Mouse (Mus musculus) gastrocnemius, adult 2 months (tissue): ENCODE results near the gene Rita1. TPM values are rescaled to one million over a fixed set of nuclear protein-coding genes. Genes with fewer than 3 reads are reported as not detected.
A peak's percentile ranks its signal among the peaks of the same experiment; 100 is the strongest.

Source experiments
- DNase-seq: peaks from one replicate; pipeline ENCODE4 v3.0.0; 2022
- H3K27ac ChIP-seq: fragments of 200-600 bp; 2 replicates; pipeline ENCODE4 v1.8.1; 2022; ENCODE audit warnings: mild to moderate bottlenecking
- H3K4me3 ChIP-seq: fragments of 200-600 bp; 2 replicates; pipeline ENCODE4 v1.8.1; 2022; ENCODE audit warnings: mild to moderate bottlenecking, moderate library complexity
- CTCF ChIP-seq: fragments of 200-600 bp; IDR thresholded peaks from 2 replicates; pipeline ENCODE4 v1.8.1; 2022; ENCODE audit warnings: antibody characterized with exemption, mild to moderate bottlenecking, moderate library complexity
- intact Hi-C: fragments of 180-260 bp; cut with DNase I; formaldehyde crosslinking; loops from one replicate; pipeline ENCODE4 v1.15.1; 2025
- total RNA-seq, 2 experiments: library from RNA; stranded (reverse); gene quantifications; 2 replicates each; pipeline ENCODE4 v1.2.3; 2021

Rita1 gene
- total RNA-seq, 2 experiments from 2014 or later: 4.9 to 6.6 TPM

DNA sequence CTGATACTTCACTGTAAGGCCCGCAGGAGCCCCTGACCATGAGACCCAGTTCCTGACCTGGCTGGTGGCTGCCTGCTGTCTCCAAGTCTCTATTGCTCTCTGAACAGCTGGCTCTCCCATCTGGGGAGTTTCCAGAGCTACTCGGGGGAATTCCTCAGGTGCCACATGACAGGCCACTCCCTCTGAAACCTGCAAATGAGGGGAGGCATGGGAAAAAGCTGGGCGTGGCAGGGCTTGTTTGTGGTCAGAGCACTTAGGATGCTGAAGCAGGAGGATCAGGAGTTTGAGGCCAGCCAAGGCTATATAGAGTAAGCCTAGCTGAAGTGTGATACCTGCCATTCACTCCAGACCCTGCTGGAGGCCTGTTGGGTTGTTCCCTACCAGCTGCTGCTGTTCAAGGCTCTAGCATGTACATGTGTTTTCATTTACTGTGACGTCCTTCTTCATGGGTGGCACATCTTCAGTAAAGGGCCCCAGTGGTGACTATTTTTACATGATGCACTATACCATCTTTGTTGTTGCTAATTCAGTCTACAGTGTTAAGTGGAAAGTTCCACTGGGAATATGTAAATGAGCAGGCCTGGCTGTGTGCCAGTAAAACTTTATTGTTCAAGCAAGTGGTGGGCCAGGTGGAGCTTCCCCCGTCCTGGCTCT is 9.9 kb upstream of the Rita1 start:
- intact Hi-C loops: loop anchor here (1.0 to 10.0 kb wide), 2 partner anchors 92 to 122 kb away; partner anchors contain the start of gene Oas2
- DNase-seq: no peak
- no peak overlapping the region for H3K4me3 ChIP-seq
- TF ChIP-seq CTCF: no peak
- H3K27ac ChIP-seq: no peak overlapping the region

DNA sequence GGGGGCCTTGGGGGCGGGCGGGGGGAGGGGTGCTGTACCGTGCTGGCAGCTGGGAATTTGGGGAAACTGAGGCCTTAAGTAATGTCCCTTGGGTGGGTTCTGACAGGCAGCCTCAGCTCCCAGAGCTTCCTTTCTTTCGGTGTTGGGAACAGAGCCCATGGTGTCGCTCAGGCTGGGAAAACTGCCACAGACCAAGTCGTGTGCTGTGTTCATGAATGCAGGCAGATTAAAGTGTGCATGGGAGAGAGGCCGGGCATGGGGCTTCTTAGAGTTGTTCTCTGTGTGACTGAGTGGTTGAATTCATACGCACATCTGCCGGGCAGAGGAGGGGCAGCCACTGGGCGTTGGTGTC is 9.4 kb upstream of the Rita1 start:
- Histone ChIP-seq H3K4me3 (no peak overlapping the region), H3K27ac (no peak overlapping the region)
- DNase-seq: no peak
- intact Hi-C loops: loop anchor here (1.0 to 10.0 kb wide), 2 partner anchors 92 to 123 kb away; partner anchors contain the start of gene Oas2
- TF ChIP-seq CTCF: no peak

DNA sequence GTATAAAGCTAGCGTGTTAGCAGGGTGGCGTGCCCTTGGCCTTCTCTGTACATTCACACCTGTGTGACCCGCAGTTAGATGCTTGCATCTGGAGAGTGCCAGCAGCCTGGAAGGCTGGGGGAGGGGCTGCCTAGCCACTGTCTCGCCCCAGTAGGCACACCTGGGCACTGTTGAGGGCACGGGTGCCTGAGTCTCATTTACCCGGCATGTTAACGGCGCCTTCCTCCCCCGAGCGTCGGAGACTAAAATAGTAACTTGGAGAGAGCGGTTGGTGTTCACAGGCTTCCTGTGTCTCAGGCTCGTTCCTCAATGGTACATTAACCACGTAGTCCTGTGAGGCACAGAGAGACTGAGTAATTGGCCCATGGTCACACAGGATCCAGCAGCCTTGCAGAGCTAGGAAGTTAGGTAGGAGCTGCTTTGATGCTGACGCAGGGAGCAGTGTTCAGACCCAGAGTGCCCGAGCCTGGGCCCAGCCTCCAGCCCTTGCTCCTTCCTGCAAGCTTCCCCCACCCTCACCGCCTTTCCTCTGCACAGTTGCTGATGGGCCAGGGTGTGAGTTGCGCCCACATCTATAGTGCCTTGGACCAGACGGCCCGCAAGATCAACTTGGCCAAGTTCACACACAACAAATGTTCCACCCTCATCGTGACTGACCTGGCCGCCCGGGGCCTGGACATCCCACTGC is 8.8 kb upstream of the Rita1 start:
- intact Hi-C loops: loop anchor here (10.0 kb wide), 1 partner anchor 124 kb away; the partner anchor contains the start of gene Oas2
- Histone ChIP-seq H3K4me3 (no peak overlapping the region), H3K27ac (no peak overlapping the region)
- no peak for DNase-seq
- TF ChIP-seq CTCF: no peak

DNA sequence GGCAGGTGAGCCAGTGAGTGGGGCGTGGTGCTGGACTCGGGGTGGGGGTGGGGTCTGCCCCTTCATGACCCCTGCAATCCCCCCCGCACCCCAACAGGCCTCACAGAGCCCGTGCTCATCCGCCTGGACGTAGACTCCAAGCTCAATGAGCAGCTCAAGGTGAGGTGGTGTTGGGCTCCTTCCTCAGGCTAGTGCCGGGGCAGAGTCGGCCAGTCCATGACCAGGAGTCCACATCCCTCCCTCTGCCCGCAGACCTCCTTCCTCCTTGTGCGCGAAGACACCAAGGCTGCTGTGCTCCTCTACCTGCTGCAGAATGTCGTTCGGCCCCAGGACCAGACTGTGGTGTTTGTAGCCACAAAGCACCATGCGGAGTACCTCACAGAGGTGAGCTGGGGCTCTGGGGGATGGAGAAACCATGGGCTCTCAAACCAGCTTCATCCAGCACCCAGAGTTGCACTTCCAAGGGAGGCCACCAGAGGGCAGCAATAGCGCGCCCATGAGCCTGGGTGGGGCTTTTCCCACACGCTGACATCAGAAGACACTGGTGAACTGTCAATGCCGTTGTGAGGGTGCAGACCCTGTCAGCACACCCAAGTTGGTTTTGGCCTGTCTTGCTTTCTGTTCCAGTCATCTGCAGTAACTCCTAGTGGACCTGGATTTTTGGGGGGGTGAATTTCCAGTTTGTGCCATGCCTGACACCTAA is 8.1 kb upstream of the Rita1 start:
- intact Hi-C loops: loop anchor here (1.0 to 10.0 kb wide), 2 partner anchors 53 to 124 kb away; partner anchors contain the start of gene Oas2
- H3K4me3 ChIP-seq: no peak overlapping the region
- no peak overlapping the region for H3K27ac ChIP-seq
- no peak; the same call in 1 of the 2 replicates for TF ChIP-seq CTCF
- peak; percentile 82 for DNase-seq

DNA sequence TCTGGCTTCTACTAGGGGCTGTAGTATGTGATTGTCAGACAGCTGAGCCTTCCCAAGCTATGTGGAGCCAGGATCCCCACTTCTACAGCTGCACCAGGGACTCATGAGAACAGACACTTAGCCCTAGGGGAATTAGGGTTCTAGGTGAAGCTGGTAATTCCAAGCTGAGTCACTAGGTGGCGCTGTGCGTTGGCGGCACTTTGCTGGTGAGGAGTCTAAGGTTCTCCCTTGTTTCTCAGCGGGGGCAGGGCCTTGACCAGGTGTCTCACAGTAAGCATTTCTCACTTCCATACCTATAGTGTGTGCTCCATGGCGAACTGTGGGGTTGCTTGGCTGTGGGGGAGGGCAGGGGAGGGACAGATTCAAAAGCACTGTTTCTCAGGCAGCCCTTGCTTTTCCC is 6.8 kb upstream of the Rita1 start:
- Histone ChIP-seq H3K4me3 (no peak overlapping the region), H3K27ac (no peak overlapping the region)
- intact Hi-C loops: no loop called here
- TF ChIP-seq CTCF: peak; percentile 84
- peak; percentile 60 for DNase-seq

DNA sequence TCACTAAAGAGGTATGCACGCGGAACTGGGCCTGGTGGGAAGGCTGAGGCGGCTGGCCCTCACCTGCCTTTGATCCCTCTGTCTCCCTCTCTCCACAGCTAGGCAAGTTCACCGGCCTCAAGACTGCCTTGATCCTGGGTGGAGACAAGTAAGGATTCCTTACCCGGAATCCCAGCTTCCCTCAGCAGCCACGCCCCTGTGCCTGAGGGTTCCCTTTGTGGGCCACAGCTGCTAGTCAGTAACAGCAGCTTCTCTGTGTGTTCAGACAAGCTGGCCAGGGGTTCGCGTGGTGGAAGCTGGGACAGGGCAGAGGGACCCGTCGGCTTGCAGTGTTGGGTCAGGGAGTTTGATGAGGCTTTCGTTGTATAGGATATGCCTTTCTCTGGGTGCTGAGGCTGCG is 6.4 kb upstream of the Rita1 start:
- Histone ChIP-seq H3K27ac (no peak overlapping the region), H3K4me3 (no peak overlapping the region)
- DNase-seq: no peak
- no peak for TF ChIP-seq CTCF
- intact Hi-C loops: no loop called here

DNA sequence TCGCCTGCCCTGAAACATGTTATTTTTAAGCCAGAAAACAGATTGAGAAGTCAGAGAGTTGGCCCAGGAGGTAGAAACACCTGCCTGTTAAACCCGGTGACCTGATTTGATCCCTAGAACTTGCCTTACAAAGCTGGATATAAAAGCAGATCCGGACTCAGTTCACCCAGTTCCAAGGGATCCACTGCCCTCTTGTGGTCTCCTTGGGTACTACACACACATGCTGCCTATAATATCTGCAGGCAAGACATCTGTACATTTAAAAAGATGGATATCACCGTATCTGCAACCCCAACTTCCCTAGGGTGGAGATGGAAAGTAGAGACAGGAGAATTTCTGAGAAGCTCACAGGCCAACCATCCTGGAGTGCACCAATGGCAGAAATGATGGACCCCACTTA is 3.5 kb upstream of the Rita1 start:
- peak; percentile 58 for TF ChIP-seq CTCF
- Histone ChIP-seq H3K4me3 (no peak overlapping the region), H3K27ac (no peak overlapping the region)
- intact Hi-C loops: no loop called here
- DNase-seq: no peak

DNA sequence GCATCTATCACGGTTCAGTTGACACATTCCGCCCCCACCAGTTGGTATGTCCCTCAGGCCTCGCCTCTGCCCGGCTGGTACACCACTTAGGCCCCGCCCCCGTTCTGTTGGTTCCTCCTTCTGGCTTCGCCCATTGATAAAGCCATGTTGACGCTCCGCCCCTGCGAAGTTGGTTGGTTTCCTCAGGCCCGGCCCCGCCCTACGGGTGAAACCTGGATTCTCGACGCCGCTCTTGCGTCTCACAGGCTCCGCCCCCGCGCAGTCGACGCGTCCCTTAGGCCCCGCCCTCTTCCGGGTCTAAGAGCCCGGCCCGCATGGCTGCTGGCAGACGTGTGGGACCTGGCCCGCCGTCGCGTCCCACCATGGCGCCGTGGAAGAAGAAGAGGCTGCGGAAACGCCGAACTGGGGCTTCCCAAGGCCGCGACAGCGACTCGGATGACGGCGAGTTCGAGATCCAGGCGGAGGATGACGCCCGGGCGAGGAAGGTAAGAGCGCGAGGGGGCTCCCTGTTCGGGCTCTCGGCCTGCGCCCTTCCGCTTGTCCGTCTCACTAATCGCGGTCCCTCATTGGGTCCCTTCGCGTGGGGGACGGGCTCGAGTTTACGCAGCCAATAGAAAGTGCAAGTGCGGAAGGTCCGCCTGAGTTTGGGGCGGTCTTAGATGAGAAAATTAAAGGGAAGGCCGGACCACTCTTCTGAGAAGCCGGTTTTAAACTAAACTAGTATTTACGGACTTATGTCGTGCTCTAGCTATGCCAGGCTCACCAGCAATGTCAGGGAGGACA is 624 bp upstream of the Rita1 start:
- no peak for TF ChIP-seq CTCF
- intact Hi-C loops: no loop called here
- H3K4me3 ChIP-seq: peak overlapping the region; percentile 78
- DNase-seq: peak; percentile 100
- H3K27ac ChIP-seq: peak overlapping the region; percentile 98

DNA sequence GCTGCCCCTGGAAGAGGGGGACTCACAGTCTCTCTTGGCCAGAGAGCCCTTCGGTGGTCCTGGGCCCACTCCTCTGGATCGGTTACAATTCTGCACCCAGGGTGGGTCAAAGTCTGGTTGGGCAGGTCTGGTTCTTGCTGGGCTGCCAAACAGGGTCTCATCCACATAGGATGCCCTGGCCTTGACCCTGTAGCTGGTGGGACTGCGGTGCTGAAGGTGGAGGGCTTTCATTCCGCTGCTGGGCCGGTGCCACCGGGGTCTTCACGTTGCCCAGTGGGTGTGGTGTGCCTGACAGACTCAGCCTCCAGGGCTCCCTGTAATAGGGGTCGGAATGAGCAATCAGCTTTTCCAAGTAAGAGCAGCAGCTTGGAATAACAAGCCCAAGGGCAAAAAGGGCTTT is 973 bp downstream of the Rita1 start:
- intact Hi-C loops: no loop called here
- H3K27ac ChIP-seq: peak overlapping the region; percentile 98
- H3K4me3 ChIP-seq: peak overlapping the region; percentile 78
- no peak for DNase-seq
- no peak for TF ChIP-seq CTCF

DNA sequence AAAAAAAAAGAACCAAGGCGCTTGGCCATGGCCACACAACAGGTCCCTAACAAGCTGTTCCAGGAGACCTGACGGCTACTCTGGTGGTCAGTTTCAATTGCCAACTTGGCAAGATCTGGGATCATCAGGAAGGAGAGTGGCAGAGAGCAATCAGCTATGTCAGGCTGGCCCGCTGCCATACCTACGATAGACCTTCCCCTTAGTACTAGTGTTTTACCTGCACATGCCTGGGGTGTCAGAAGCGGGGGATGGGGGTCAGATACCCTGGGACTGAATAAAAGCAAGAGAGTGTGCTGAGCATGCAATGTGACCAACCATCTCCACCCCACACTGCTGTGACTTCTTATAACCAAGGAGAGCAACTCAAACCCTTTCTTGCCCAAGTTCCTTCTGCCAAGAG is 1.5 kb downstream of the Rita1 start:
- DNase-seq: no peak
- no peak for TF ChIP-seq CTCF
- Histone ChIP-seq H3K4me3 (no peak overlapping the region), H3K27ac (no peak overlapping the region)
- intact Hi-C loops: no loop called here

DNA sequence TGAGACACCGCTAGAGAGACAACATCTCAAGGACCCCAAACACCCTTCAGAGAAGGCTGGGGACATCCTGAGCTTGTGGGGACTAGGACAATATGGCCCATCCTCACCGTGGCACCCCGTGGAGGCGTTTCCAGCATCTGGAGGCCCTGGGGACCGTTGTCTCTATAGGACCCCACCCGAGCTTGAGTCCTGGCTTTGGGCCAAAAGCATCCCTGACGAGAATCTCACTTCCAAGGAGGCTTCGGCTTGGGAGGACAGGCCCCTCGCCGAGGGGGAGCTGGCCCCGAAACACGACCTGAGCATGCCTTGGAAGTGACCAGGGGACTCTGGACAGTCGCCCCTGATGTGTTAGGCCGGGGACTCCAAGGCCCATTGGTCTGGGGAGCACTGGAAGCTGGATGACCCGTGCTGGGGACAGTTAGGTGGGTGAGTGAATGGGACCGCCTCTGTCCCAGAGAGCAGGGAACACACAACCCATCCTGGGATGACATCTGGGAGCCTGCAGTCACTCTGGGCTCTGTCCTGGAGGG is 3.1 kb downstream of the Rita1 start:
- H3K4me3 ChIP-seq: no peak overlapping the region
- TF ChIP-seq CTCF: no peak
- no peak for DNase-seq
- H3K27ac ChIP-seq: no peak overlapping the region
- intact Hi-C loops: no loop called here

DNA sequence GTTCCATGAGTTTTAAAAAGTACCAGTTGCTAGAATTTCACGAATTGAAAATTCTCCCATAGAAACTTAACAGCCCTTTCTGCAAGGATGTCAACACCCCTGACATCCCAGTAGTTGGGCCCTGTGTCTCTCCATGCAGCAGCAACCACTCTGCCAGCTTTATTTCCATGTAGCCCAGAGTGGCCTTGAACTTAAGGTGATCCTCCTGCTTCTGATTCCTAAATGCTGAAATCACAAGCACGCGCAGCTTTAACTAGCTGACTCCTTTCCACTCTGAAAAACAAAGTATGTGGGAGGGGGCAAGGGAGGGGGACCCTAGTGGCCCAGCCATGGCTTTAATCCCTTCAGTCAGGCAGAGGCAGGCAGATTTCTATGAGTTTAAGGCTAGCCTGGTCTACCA is 5.1 kb downstream of the Rita1 start:
- no peak overlapping the region for H3K4me3 ChIP-seq
- intact Hi-C loops: no loop called here
- TF ChIP-seq CTCF: no peak
- DNase-seq: no peak
- H3K27ac ChIP-seq: no peak overlapping the region
